Comparison of ENCODE assay signal across 13 mouse cellular contexts in the genomic region with DNA sequence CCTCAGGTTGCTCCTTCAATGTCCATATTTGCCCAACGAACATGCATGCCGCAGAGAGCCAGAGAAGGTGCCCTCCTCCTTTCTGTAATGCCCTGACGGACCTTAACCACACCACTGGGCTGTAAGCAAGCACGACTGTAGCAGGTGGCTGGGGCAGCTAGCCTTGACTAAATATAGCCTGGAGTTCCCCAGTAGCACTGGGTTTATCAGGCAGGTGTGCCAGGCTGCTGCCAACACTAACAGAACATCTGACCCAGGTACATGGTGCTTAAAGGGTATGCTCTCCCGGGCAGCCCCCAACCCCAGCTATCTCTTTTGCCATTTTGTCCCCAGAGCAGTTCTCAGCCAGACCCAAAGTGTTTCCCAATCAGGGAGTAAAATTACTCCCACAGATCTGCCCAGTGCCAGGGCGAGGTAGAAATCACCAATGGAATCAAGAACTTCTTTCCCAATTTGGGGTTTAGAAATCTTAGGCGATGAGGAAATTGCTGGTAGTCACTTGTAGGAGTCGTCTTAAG.
DNase-seq lines count a peak whose midpoint lies in the region; TF ChIP-seq lines count a peak whose summit lies in the region.
"Had no signal": no experiment of that assay in that cellular context is flagged by ENCODE, and none has a peak within 500 bp of the region (broad histone marks: within the 10 kb centered on the region; RNA-seq: fewer than 3 reads in every experiment).

No protein-coding gene starts in this region.

- H3K4me3 ChIP-seq in layer of hippocampus, adult 2 months: no peak overlapping the region
- H3K4me3 ChIP-seq in myocyte: no peak overlapping the region
- H3K4me3 ChIP-seq: embryonic facial prominence, embryonic 10.5 days; kidney, embryonic 15.5 days; liver, embryonic 15.5 days had no signal

- H3K79me2 ChIP-seq in myocyte (ENCODE audit: control insufficient read depth, insufficient read depth): peaks cover 100% of the 10 kb centered on the region

- DNase-seq in layer of hippocampus, adult 2 months (ENCODE audit: low spot score in 2 of 2): no peak
- no peak for DNase-seq in layer of hippocampus, adult 8-10 months (ENCODE audit: low spot score in 2 of 2)
- DNase-seq in NIH3T3 (ENCODE audit: low read depth): peak; percentile 72
- peak; percentile 47 for DNase-seq in gastrocnemius, postnatal 25 days
- DNase-seq in kidney, adult 9 months: no peak
- no peak for DNase-seq in frontal cortex, postnatal 25 days (ENCODE audit: low spot score in 2 of 2)
- DNase-seq: cerebellum, postnatal 25 days had no signal

- H3K36me3 ChIP-seq in myocyte (ENCODE audit: control insufficient read depth, insufficient read depth): peaks cover 4% of the 10 kb centered on the region
- H3K36me3 ChIP-seq: embryonic facial prominence, embryonic 10.5 days; kidney, embryonic 15.5 days; liver, embryonic 15.5 days had no signal

- TF ChIP-seq POLR2A in myocyte (IDR thresholded peaks at IDR 0.05; ENCODE audit: insufficient read length, low read depth): peak; percentile 15

- peak overlapping the region; percentile 43 for H3K4me2 ChIP-seq in myocyte (ENCODE audit: low read depth)
- H3K4me2 ChIP-seq: hindbrain, embryonic 14.5 days; kidney, embryonic 15.5 days; liver, embryonic 15.5 days; midbrain, embryonic 11.5 days had no signal

- no peaks in the 10 kb centered on the region for H3K27me3 ChIP-seq in myocyte (ENCODE audit: control insufficient read depth, insufficient read depth, insufficient read length)
- H3K27me3 ChIP-seq: kidney, embryonic 15.5 days had no signal

- no peak for TF ChIP-seq CTCF in layer of hippocampus, adult 2 months (conservative IDR thresholded peaks at IDR 0.05)

- peak overlapping the region; percentile 23; the same call in 1 of the 2 replicates for H3K27ac ChIP-seq in layer of hippocampus, adult 2 months
- H3K27ac ChIP-seq: embryonic facial prominence, embryonic 10.5 days; hindbrain, embryonic 14.5 days; kidney, embryonic 15.5 days; liver, embryonic 15.5 days had no signal

- no peak overlapping the region for H3ac ChIP-seq in myocyte (ENCODE audit: control insufficient read depth, insufficient read length)

TF ChIP-seq in myocyte, 11 proteins besides CTCF, POLR2A, EP300 and RAD21:
- TF ChIP-seq MYOD1 (IDR thresholded peaks at IDR 0.05; ENCODE audit: control insufficient read depth in 1 of 3, insufficient read length in 2 of 3, low read depth in 2 of 3) (peak in 2 of 3 experiments; percentile 67 to 91), MYOG (IDR thresholded peaks at IDR 0.05; ENCODE audit: control insufficient read depth in 1 of 3, insufficient read depth in 1 of 3, insufficient read length in 2 of 3, low read depth in 2 of 3) (peak; percentile 13 to 90 (median 34)), USF1 (IDR thresholded peaks at IDR 0.05; ENCODE audit: low read depth) (no peak)

Comparison
In these comparisons a context has a peak if more than half of its experiments do, and no peak if none do; other contexts are left out.
1. DNase-seq: peak in NIH3T3 (single experiment) and gastrocnemius, postnatal 25 days (single experiment); none in layer of hippocampus, adult 2 months (0 of 2), layer of hippocampus, adult 8-10 months (0 of 2), kidney, adult 9 months (single experiment) and frontal cortex, postnatal 25 days (0 of 2).